In the genomic region with DNA sequence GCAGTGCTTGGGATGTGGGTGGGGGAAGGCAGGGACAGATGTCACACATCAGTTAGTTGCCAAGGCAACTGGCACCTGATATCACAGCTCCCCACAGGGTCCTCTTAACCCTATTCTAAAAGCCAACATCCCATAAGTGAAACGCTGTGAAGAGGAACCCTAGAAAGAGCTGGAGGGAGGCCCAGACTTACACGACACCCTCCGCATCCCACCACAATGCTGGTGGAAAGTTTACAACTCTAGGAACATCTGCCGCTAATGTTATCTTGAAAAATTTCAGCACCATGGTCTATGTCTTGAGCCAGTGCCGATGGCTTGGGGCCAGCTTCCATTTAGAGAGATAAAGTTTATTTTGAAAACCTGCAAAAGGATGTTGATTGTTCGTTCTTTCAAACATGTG, we compare ENCODE assay signal across 22 mouse cellular contexts.
DNase-seq lines count a peak whose midpoint lies in the region; ATAC-seq lines count a peak whose summit lies in the region.
"Had no signal": no experiment of that assay in that cellular context is flagged by ENCODE, and none has a peak within 500 bp of the region (broad histone marks: within the 10 kb centered on the region; RNA-seq: fewer than 3 reads in every experiment).

No protein-coding gene starts in this region.

- DNase-seq in layer of hippocampus, adult 9-11 months: peak; percentile 12
- DNase-seq in layer of hippocampus, postnatal 14 days (ENCODE audit: low spot score in 2 of 2): no peak
- DNase-seq in right cerebral cortex, adult 18-20 months: peak; percentile 26
- no peak for DNase-seq in right cerebral cortex, postnatal 25 days
- peak; percentile 24 to 26 for DNase-seq in left cerebral cortex, postnatal 36 days (ENCODE audit: low spot score in 2 of 2)
- no peak for DNase-seq in spleen, postnatal 36 days (ENCODE audit: low spot score in 2 of 2)
- DNase-seq: adrenal gland, postnatal 14 days; cerebellum, adult 11-12 months; cerebellum, adult 9-11 months; forebrain, postnatal 0 days; gastrocnemius, postnatal 14 days; heart, postnatal 36 days; kidney, adult 2 months; kidney, postnatal 36 days; lung, postnatal 36 days; retina, postnatal 1 day; thymus, postnatal 4 days had no signal

- intact Hi-C loops in left cerebral cortex, postnatal 36 days (cut with DNase I): loop anchor here (10.0 kb wide), 1 partner anchor 133 kb away; a partner anchor contains a TSS

- ATAC-seq in megakaryocyte progenitor cell, adult 5-6 weeks (replicated peaks; ENCODE audit: poor library complexity): no peak
- ATAC-seq: CD4-positive, CD25-positive, alpha-beta regulatory T cell, adult 4 months; forebrain, postnatal 0 days; hindbrain, postnatal 0 days; intestine, embryonic 15.5 days; midbrain, embryonic 13.5 days had no signal

Comparison
In these comparisons a context has a peak if more than half of its experiments do, and no peak if none do; other contexts are left out.
1. DNase-seq: peak in layer of hippocampus, adult 9-11 months (single experiment), right cerebral cortex, adult 18-20 months (single experiment) and left cerebral cortex, postnatal 36 days (2 of 2); none in layer of hippocampus, postnatal 14 days (0 of 2), right cerebral cortex, postnatal 25 days (single experiment) and spleen, postnatal 36 days (0 of 2).